Comparison of ENCODE assay signal across 18 mouse cellular contexts in the genomic region with DNA sequence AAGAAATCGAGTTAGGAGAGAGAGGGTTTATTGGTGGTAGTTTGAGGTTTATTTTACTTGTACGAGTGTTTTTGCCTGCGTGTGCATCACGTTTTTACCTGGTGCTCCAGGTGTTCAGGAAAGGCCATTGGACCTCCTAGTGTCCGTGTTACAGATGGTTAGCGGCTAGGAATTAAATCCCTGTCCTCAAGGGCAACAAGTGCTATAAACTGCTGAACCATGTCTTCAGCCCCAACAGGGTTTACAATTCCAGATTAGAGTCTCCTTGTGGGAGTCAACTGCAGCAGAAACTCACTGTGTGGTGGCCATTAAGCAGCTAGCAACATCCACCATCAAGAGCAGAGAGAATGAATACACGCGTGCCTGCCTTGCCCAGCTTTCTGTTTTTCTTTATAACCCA. TPM values are rescaled to one million over a fixed set of nuclear protein-coding genes. Genes with fewer than 3 reads are reported as not detected.
"Had no signal": no experiment of that assay in that cellular context is flagged by ENCODE, and none has a peak within 500 bp of the region (broad histone marks: within the 10 kb centered on the region; RNA-seq: fewer than 3 reads in every experiment).

No protein-coding gene starts in this region.

- ATAC-seq: hindbrain, postnatal 0 days; inflammation-experienced regulatory T-cells, adult 6 months; liver, embryonic 12.5 days had no signal

- H3K9me3 ChIP-seq: limb, embryonic 13.5 days; liver, embryonic 12.5 days; liver, embryonic 15.5 days; lung, embryonic 15.5 days had no signal

- DNase-seq: left cerebral cortex, postnatal 4 days; liver; lung, adult 18-20 months; lung, postnatal 14 days; lung, postnatal 4 days; midbrain, embryonic 14.5 days; right cerebral cortex, adult 18-20 months; right cerebral cortex, postnatal 14 days; thymus, postnatal 25 days had no signal

- H3K36me3 ChIP-seq: limb, embryonic 13.5 days; liver, embryonic 12.5 days; liver, embryonic 15.5 days had no signal

- H3K27ac ChIP-seq: hindbrain, embryonic 14.5 days; hindbrain, postnatal 0 days; limb, embryonic 13.5 days; liver, embryonic 12.5 days; liver, embryonic 15.5 days; lung, embryonic 15.5 days had no signal

- H3K9ac ChIP-seq: hindbrain, embryonic 14.5 days; limb, embryonic 13.5 days; liver, embryonic 12.5 days; liver, embryonic 15.5 days; lung, embryonic 15.5 days had no signal

- H3K4me2 ChIP-seq: hindbrain, embryonic 14.5 days; limb, embryonic 13.5 days; liver, embryonic 12.5 days; liver, embryonic 15.5 days; lung, embryonic 15.5 days; midbrain, embryonic 11.5 days had no signal

- H3K4me3 ChIP-seq: limb, embryonic 13.5 days; liver, embryonic 12.5 days; liver, embryonic 15.5 days; lung, embryonic 15.5 days had no signal

- H3K4me1 ChIP-seq: limb, embryonic 13.5 days; liver, embryonic 12.5 days; liver, embryonic 15.5 days; lung, embryonic 15.5 days had no signal

RNA-seq across cellular contexts. Expression of a gene that starts 7.0 kb away (rescaled TPM):
- total RNA-seq: megakaryocyte progenitor cell, adult 5-6 weeks had no signal
